Mouse (Mus musculus): ENCODE results near the gene Zfp385b. TPM values are rescaled to one million over a fixed set of nuclear protein-coding genes. Genes with fewer than 3 reads are reported as not detected.

The Zfp385b gene
- total RNA-seq, 2 experiments from 2014 or later, result 2.8 to 3.3 TPM

DNA sequence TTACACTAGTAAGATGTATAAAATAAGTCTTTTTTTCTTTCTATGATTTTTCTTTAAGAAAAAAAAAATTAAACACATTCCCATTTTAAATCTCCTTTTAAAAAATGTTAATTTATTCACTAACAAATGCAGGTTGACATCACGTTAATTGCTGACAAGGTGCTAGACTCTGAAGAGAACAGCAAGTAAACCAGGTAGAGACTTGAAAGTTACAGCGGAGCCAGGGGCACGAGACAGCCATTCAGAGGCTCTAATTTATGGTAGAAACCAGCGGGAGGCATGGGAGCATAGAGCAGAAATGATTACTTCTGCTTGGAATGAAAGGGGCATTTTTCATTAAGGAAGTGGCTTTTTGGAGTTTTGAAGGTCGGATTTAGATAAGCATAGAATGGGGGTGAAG is 401.4 kb downstream of the Zfp385b start:
- DNase-seq, result no peak
- intact Hi-C loops (cut with DNase I), result no loop called here

DNA sequence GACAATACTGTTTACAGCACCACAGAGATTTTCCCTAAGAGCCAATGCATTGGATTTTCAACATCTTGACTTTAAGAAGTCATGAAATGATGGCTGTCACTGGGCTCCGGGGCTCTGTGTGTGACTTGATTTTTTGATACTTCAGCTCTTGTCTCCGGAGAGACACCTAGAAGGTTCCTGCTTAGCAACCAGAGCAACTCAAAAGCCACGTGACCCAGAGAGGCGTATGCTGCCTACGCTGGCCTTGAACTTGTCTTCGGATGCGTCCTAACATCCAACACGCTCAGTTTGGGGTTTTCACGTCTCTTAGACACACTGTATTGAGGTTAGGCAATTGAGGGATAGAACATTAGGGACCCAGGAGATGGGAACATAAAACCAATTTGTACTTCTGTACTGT is 407.3 kb downstream of the Zfp385b start:
- DNase-seq, result no peak
- intact Hi-C loops (cut with DNase I), result no loop called here

DNA sequence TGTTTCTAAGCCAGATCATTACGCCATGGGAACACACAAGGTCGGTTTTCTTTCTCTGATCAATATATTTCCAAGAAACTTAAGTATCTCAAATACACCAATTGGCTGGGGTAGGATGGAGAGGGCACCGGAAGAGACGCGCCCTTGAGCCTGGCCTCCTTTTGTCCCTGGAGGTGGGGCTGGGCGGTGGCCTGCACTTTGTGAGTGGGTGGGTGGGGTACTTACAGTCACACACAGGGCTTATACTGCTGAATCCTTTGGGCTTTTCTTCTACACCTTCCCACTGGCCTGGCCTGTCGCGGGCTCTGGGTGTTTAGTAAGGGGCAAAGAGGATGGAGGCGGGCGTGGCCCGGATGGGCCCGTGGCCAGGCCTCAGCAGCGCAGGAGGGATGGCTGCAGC is 407.8 kb downstream of the Zfp385b start:
- intact Hi-C loops (cut with DNase I), result no loop called here

DNA sequence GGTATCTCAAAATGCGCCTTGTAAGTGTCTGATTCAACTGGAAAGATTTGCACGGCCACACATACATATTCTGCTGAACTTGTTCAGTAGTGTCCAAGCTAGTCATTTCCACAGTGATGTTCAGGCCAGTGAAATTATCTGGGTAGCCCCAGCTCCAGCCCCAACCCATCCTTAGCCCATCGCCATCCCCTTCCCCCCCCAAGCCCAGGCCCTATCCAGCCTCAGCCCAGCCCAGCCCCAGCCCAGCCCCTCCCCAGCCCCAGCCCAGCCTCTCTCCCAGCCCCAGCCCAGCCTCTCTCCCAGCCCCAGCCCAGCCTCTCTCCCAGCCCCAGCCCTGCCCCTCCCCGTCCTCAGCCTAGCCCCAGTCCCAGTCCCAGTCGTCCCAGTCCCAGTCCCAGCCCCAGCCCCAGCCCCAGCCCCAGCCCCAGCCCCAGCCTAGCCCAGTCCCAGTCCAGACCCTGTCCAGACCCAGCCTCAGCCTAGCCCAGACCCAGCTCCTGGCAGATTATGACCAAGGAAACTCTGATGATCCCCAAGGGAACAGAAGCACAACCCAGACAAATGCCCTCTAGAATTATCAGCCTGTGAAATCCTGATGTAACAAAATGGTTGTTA is 409.8 kb downstream of the Zfp385b start:
- intact Hi-C loops (cut with DNase I), result no loop called here

More for the DNA sequence above, 407.8 kb downstream of the Zfp385b start:
- DNase-seq, result no peak

DNA sequence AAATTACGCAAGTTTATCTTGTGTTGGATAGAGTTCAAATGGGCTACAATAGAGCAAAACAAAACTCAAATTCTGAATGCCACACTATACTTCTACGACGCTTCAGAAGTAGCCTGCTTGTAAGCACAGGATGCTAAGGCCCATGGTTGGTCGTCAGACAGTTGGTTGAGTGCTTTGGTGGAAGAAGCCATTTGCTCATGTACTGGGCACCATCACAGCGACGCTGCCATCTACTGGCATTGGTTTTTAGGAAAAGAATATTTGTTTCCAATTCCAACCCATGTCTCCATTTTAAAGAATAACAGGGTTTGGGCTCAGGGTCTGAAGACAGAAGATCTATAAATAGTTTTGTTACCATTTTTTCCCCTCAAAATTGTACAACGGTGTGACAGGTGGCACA is 410.5 kb downstream of the Zfp385b start:
- intact Hi-C loops (cut with DNase I), result no loop called here
- no peak for DNase-seq

More for the DNA sequence above, 409.8 kb downstream of the Zfp385b start:
- no peak for DNase-seq

DNA sequence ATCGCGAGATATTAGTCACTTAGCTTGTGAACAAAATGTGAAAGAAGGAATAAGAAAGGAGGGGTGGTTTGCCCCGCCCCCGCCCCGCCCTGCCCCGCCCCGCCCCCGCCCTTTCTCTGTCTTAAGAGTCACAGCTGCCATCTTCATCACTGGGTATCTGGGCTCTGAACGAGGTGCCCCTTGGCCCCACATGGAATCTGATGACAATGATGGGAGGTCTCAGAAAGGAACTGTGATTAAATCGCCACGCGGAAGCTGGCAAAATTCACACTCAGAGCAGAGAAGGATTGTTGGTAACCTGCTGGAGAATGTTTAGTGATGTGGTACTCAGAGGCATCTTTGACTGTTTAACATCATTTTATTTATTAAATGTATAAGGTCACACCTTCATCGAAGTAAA is 417.1 kb downstream of the Zfp385b start:
- no peak for DNase-seq
- intact Hi-C loops (cut with DNase I), result no loop called here

DNA sequence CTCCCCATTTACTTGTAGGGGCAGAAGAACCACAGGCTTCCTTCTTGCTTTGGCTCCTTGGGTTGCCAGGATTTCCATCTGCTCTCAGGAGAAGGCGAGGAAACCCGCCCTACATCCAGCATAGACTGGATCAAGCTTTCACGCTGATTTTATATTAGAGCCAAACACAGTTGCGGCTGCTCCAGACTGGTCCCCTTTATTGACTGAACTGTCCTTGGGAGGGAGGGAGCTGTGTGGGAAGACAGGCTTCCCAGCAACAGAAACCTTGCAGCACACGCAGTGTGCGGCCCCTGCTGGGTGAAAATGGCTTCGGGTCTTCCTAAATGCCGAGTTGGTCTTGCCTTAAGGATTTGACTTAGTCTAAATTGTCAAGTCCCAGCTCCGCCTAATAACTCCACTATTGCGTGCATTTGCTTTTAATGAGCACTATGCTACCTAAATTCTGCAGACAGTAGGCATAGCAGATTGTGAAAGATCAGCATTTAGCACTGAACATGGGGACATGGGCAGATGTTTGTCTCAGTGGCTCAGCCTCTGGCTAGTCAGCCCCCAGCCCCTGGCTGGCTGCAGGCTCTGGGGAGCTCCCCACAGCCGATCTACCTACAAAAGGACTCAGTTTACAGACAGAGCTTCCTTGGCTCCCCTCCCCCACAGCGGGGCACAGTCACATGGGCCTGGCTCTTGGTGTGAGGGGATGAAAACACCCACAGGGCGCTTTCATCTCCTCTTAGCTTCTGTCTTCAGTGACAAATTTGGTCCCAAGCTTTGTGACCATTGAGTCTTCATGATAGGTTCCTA is 417.8 kb downstream of the Zfp385b start:
- DNase-seq, result no peak
- intact Hi-C loops (cut with DNase I), result no loop called here

DNA sequence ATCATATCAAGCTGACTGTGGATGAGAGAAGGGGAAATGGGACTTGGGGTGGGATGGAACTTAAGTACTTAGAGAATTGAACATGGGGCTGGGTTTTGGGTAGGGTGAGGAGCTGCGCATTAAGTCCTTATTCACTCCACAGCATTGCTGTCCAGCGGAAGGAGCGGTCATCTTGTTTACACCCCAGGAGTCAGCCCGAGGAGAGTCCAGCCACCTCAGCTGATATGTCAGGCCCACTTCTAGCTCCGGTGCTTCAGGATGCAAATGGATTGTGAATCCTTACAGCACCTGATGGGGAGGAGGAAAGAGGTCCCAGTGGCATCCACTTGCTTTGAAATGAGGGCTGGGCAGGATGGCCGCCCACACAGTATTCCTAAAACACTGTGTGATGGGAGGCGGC is 425.6 kb downstream of the Zfp385b start:
- intact Hi-C loops (cut with DNase I), result no loop called here
- no peak for DNase-seq

DNA sequence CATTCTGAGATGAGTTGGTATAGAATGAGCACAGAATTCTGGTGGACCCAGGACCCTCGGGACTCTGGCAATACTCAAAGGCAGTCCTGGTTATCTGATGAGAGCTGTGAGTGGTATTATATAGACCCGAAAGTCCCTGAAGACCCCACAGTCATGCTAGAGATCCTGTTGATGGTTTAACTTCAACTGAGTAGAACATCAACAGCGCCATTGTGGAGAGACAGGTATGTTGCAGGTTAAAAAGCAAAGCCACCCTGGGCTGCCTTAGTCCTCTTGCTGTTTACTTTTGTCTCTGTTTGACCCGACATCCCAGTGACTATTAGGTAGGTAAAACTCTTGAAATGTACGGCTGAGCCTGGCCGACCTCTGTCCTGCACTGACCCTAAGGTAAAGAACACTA is 431.3 kb downstream of the Zfp385b start:
- intact Hi-C loops (cut with DNase I), result loop anchor here (2.0 kb wide), 1 partner anchor 323 kb away; no protein-coding TSS in a partner anchor
- no peak for DNase-seq

DNA sequence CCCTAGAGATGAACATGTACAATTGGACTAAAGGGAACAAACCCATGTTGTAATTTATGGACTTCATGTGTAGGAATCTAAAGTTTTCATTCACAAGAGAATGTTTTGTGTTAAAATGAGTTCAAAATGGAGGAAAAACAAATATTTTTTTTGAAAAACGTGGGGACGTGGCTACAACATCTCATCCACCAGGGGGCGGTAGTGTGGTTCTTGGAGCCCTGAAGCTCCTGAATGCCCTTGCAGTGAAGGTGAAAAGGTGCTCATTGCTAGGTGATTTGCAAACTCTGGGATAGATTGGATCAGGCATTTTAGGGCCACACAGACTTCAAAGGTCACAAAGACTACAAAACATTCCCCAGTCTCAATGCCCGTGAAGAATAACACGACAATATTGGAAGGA is 432.9 kb downstream of the Zfp385b start:
- peak in 1 of 2 experiments; percentile 30 for DNase-seq
- intact Hi-C loops (cut with DNase I), result no loop called here

DNA sequence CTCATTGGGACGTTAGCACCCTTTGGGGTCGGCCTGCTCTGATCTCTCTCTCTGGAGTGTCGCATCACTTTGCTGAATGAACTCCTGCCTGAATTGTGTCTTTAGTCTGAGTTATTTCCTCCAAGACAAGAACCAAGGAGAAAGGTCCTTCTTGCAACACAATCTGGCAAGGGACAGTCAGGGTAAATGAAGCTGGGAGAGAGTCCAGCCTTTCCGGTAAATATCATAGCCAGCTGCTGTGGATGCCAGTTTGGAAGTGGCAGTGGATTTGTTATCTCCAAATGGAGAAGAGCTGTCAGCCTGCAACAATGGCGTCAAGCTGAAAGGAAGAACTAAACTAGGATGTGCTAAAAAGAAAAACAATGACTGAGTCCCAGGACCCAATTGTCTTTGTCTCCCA is 436.7 kb downstream of the Zfp385b start:
- intact Hi-C loops (cut with DNase I), result no loop called here
- no peak for DNase-seq

DNA sequence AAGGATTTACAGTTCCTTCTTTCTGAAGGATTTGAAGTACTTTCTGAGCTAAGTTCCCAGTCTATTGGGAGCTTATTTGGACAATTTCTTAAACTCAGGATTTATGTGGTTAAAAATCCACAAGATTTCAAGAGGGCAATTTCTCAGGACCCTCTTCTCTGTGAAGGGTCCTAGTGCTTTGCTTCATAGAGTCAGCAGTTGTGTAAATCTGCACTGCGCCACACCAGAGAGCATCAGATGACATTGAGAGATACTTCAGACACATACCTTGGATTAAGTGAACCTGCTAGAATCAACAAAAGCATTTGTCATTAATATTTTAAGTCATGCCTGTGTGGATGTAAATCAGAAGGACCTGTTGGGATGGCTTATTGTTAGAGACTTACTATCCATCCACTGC is 439.5 kb downstream of the Zfp385b start:
- intact Hi-C loops (cut with DNase I), result no loop called here

DNA sequence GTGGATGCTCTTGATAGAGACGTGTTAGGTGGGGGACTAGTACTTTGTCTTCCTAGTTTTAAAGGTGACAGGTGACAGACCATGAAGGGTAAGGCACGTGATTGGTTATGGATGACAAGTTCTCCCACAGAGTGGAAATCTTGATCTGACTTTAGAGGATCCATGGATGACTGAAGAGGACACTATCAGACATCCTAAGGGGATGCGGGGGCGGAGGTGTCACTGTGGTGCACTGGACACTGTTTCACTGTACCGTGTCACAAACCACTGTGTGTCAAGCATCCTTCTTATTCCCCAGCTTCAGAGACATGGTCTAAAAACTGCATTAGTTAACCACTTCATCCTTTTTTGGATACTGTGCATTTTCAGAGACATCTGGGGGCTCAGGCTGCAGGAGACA is 440.1 kb downstream of the Zfp385b start:
- no peak for DNase-seq
- intact Hi-C loops (cut with DNase I), result no loop called here

More for the DNA sequence above, 439.5 kb downstream of the Zfp385b start:
- DNase-seq, result no peak

DNA sequence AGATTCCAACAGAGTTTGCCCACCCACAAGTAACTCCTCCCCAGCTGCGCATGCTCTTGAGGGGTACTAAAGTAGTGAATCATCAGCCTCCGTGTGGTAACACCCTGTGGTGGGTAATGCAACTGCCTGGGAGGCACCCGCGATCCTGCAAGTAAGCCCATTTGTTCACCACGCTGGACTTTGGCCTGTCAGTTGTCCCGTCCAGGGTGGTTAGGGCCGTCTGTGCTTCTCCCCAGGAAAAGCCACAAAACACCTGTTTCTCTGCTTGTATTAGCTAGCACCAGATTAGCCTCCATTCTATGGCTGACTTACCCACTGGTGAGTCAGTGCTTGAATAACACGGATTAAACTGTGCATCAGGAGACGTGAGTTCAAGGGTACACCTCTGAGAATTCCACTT is 442.6 kb downstream of the Zfp385b start:
- intact Hi-C loops (cut with DNase I), result no loop called here
- no peak for DNase-seq

DNA sequence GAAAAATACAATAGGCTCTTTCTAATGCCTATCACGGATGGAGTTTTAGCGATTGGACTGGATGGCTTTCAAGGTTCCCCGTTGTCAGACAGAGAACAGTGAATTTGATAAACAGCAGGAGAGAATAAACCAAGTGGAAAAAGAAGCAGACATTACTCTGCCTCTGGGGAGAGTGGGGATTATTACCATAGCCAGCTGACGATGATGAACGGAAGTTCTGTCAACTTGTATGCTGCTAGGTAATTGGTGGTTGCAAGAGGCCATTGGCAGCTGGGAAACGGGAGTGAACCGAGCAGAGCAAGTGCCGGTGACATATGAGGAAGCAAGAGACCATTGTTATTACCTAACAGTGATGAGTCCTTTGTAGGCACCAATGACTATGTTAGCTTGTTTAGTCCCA is 444.3 kb downstream of the Zfp385b start:
- no peak for DNase-seq
- intact Hi-C loops (cut with DNase I), result no loop called here

DNA sequence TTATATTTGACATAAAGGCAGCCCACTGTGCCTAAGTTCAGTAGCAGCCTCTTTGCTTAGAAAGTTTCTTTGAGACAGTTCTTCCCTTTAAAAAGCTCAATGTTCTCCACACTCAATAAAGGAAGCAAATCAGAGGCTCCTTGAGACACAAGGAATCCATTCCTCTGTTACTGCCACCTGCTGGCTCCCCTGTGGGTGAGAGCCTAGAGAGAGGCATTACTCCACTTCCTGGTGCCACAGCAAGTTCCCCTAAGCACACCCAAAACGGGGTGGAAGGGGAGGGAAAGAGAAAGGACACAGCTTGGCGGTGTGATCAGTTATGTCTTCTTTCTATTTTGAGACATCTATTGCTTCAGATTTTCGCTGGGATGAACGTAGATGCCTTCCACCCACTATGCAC is 450.3 kb downstream of the Zfp385b start:
- no peak for DNase-seq
- intact Hi-C loops (cut with DNase I), result no loop called here

Other genes starting within 250 kb of the Zfp385b start
- gene Cwc22, start 126.7 kb upstream of the Zfp385b start, total RNA-seq (2021), result 10 to 100 TPM; 12.9 to 15.3 TPM

All from gastrocnemius, postnatal 36 days (tissue).